Mouse (Mus musculus): ENCODE measurements around the gene Agbl4.

Agbl4 gene

GRCm38 (mm10) chr4:110397618-110398045 lies at the start of gene Agbl4:
Agbl4 (plus strand) TSS chr4:110397661.
- DNase-seq (ENCODE audit: low spot score), result peak; percentile 8

- DNase-seq (ENCODE audit: low spot score), result no peak
These were observed 46.6 kb upstream of the Agbl4 start for GRCm38 (mm10) chr4:110350856-110351177.

GRCm38 (mm10) chr4:110351178-110352000 lies 46.1 kb upstream of the Agbl4 start, which contains the start of gene Elavl4:
Elavl4 (minus strand) TSS chr4:110351909.
- peak; percentile 29 for DNase-seq (ENCODE audit: low spot score)

DNA sequence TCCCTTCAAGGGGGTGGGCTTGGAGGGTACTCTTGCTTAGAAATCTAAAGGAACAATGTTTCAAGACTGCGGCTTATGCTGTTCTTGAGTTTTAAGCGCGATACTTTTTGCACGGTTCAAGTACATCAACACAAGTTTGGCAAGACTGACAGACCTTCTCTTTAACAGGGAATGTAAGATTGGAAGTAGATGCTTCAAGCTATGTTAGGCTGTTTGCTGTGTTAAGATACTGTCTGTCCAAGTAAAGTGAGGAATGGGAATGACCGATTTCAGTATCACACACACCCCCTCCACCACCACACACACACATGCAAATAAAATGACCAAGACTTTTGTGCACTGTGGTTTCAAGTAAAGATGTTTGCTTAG lies 45.5 kb upstream of the Agbl4 start:
- no peak for DNase-seq (ENCODE audit: low spot score)

- DNase-seq (ENCODE audit: low spot score), result no peak
These were observed 36.9 kb upstream of the Agbl4 start for GRCm38 (mm10) chr4:110360568-110360967.

DNA sequence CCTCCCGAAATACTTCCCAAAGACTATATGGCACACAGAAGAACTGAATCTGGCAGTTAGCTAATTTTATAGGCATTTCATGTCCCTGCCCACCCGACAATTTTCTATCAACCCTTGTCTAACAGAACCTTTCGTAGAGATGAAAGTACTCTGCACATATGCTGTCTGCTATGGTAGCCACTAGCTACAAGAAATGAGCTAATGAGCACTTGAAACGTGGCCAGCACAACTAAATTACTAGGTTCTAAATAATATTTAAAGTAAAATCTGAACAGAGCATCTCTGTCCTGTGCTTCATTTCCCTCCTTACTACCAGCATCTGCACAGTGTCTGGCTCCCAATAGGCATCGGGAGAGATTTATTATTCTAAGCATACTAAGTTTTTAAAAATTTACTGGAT lies 1.2 kb upstream of the Agbl4 start:
- no peak for DNase-seq (ENCODE audit: low spot score)

DNA sequence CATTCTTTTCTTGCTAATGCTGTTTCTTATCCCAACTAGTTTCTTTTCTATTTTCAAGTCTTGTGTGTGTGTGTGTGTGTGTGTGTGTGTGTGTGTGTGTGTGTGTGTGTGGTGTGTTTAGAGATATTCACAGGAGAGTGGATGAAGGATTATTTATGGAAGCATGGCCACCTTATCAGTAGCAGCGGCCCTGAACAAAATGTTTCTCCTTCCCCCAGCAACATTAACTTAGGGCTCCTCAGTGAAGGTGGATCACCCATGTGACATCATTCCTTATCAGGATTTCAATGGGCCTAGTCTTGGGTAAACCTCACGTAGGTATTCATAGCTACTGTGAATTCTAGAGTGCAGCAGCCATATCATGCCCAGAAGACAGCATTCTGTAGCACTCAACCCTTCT lies 22.8 kb downstream of the Agbl4 start:
- no peak for DNase-seq (ENCODE audit: low spot score)

- DNase-seq (ENCODE audit: low spot score), result no peak
These were observed 30.2 kb downstream of the Agbl4 start for GRCm38 (mm10) chr4:110427653-110428052.

DNA sequence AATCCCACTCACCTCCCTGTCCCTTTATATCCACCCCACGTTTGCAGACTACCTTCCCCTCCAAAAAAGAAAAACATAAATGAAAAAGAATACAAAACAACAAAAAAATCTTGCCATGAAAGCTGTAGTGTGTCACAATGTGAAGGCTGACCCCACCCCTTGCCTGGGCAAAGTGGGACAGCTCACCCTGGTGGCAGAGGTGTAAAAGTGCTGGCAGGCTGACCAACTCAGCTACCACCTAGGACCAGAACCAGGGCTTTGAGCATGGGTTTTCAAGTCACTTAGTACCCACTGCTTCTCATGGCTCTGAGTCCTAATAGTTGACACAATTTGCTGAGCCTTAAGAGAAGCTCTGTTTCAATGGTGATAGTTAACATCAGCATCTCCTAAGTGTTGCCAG lies 96.9 kb downstream of the Agbl4 start:
- DNase-seq (ENCODE audit: low spot score), result peak; percentile 4

GRCm38 (mm10) chr4:110529804-110530203 lies 132.3 kb downstream of the Agbl4 start:
- no peak for DNase-seq (ENCODE audit: low spot score)

DNA sequence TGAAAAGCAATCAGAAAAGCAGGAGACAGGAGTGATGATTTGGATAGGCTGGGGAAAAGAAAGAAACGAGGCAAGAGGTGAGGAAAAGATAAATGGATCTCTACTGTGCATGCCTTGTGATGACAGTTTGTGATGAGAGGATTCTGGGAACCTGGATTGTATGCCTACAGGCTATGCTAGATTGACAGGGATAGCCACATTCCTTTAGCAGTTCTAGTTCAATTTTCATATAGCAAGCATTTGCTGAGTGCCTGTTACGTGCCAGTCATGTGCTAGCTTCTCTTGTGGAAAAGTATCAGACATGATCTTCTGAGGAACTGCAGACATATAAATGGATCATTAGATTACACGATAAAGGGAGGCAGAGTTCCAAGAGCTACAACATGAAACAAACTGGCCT lies 151.8 kb downstream of the Agbl4 start:
- DNase-seq (ENCODE audit: low spot score), result no peak

DNA sequence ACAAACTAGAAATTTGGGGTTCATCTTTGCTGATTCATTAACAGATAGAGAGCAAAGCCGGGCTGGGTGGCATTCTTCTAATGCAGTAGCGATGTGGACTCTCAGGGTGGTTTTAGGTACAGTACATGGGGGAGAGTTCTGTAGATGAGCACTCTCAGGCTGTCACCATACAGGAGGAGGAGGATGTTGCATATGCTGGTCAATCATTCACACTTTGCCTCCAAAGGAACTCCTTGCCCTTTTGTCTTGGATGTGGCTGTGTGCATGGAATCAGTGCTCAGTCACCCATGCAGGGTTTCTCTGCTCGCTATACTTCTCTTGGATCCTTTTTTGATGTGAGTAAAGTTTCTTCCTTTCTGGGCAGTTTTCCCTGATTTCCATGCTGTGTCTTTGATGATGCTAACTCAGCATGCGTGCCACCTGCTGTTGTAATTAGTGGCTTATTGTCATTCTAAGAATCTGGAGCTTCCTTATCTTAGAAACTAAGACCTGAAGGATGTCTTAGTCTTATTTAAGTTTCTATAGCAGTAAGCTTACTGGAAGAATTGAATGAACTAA lies 200.3 kb downstream of the Agbl4 start:
- DNase-seq (ENCODE audit: low spot score), result no peak

- no peak for DNase-seq (ENCODE audit: low spot score)
These were observed 244.0 kb downstream of the Agbl4 start for GRCm38 (mm10) chr4:110641417-110641816.

GRCm38 (mm10) chr4:110662940-110663339 lies 265.5 kb downstream of the Agbl4 start:
- DNase-seq (ENCODE audit: low spot score), result no peak

- DNase-seq (ENCODE audit: low spot score), result no peak
These were observed 276.7 kb downstream of the Agbl4 start for GRCm38 (mm10) chr4:110674121-110674520.

DNA sequence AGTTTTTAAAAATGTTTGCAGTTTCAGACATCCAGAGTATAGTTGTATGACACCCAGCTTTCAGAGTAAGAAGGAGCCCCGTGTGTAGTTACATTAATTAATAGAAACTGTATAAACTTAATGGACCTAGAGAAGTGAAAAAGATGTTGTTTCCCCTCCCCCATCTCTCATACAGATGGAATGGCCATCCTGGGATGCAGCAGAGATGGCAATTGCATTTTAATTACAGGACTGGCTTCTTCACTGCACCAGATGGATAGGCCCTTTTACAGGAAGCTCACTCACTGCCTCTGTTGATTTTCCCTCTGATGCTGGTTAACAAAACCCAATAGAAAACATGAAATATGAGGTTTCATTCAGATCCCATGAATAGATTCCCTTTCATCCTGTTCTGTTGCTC lies 337.7 kb downstream of the Agbl4 start:
- DNase-seq (ENCODE audit: low spot score), result no peak

GRCm38 (mm10) chr4:110757941-110758340 lies 360.5 kb downstream of the Agbl4 start:
- DNase-seq (ENCODE audit: low spot score), result no peak

- DNase-seq (ENCODE audit: low spot score), result no peak
These were observed 391.1 kb downstream of the Agbl4 start for GRCm38 (mm10) chr4:110788596-110788995.

DNA sequence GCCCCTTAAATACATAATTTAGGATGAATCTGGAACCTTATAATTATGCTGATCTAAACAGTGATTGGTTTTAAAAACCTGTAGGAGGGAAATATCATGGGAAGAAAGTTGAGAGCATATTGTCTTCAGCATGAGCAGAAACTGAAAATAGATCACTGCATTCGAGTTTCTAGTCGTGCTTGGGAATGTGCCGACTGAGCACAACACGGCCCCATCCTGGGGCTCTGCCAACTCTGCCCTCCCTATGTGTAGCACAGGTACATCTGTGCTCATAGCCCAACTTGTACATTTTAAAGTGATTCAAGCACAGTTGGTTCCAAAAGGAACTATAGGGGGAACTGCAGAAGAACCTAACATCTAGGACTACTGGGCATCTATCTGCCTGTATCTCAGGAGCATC lies 402.4 kb downstream of the Agbl4 start:
- no peak for DNase-seq (ENCODE audit: low spot score)

GRCm38 (mm10) chr4:110810947-110811346 lies 413.5 kb downstream of the Agbl4 start:
- no peak for DNase-seq (ENCODE audit: low spot score)

GRCm38 (mm10) chr4:110832776-110833175 lies 435.3 kb downstream of the Agbl4 start:
- DNase-seq (ENCODE audit: low spot score), result no peak

DNA sequence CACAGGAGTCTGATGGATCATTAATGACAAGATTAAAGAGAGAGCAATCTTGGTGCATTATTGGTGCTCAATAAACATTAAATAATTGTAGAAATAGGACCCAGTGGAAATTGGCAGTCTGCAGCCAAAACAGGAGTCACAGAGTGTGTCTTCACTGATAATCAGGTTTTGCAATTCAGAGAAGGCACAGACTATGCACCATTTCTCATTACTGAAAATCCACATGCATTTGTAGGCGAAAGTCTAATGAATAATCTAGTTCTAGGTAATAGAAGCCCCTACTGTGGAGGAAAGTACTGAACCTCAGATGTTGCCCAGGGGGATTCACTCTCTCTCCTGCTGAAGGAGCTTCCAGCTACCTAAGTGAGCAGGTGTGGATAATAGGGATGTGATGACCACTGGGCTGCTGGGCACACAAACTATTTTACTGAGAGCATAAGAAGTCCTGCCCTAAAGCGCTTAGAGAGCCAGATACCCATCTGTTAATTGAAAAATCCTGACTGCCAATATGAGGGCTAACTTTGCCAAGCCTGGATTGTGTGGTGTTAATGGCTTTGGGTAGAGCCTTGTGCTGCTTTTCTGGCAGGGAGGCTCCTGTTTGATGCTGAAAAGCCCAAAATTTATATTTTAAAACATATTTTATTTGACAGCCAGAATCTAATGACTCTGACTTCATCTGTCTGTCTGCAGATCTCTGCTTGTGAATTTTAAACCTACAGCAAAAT lies 482.4 kb downstream of the Agbl4 start:
- DNase-seq (ENCODE audit: low spot score), result no peak

- no peak for DNase-seq (ENCODE audit: low spot score)
These were observed 518.6 kb downstream of the Agbl4 start for GRCm38 (mm10) chr4:110916061-110916460.
